Mouse (Mus musculus) liver, adult 2 months (tissue): Measurements from ENCODE around the gene Ankar.

Experiments
- CTCF ChIP-seq: fragments of 200-500 bp; IDR thresholded peaks from 2 replicates; pipeline ENCODE4 v1.5.1; 2011; ENCODE audit warnings: low read depth, low read length, control low read depth
- POLR2A ChIP-seq: fragments of 200-500 bp; IDR thresholded peaks from 2 replicates; pipeline ENCODE4 v1.6.1; 2011; ENCODE audit warnings: low read length, control low read depth; ENCODE audit not compliant: insufficient read depth; ENCODE audit errors: extremely low read depth

DNA sequence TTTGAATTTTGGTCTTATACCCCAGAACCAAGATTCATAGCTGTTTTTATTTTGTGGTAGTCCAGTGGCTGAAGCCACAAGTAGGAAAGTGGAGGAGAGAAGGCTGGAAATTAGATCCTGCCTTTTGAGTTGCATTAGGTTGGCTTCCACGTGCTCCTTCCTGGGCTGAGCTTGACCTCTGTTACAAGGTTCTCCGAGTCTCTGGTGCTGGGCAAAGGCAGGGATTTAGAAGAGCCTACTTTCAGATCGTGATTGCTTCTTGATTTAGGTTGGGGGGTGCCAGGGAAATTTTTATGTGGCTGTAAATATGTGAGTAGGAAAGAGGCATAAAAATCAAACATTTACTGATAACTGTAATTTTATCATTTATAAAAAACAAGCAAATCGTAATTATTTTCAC is 14.2 kb upstream of the Ankar start:
- no peak for TF ChIP-seq CTCF
- no peak for TF ChIP-seq POLR2A
